Mouse (Mus musculus) bone marrow, adult 2 months (tissue): ENCODE measurements around the gene Olfr1188.

Source experiments
- CTCF ChIP-seq: fragments of 200-500 bp; IDR thresholded peaks from 2 replicates; pipeline ENCODE4 v1.5.1; 2011; ENCODE audit warnings: low read length, control low read depth; ENCODE audit not compliant: control insufficient read depth, insufficient read depth
- POLR2A ChIP-seq: fragments of 200-500 bp; IDR thresholded peaks from 2 replicates; pipeline ENCODE4 v1.6.1; 2011; ENCODE audit warnings: low read depth, mild to moderate bottlenecking, control low read depth, low read length, borderline replicate concordance; ENCODE audit not compliant: control insufficient read depth

DNA sequence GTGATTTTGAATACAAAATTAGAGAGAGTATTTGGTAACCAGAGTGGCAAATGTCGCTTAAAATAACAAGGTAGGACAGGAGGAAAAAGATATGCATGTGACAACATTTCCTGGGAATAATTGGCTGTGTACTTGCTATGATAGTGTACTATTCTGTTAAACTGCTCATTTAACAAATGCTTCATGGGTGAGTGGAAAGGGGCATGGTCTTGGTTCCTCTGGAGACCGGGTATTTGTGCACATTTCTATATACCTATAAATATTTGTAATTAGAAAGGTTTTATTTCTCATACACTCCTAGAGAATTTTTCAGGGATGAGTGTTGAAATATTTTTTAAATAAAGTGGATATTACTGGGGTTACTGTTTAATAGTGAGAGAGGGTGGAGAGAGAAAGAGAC, 38.5 kb upstream of the Olfr1188 start, which contains the start of gene Olfr1186:
- TF ChIP-seq POLR2A (no peak), CTCF (no peak)
